Mouse (Mus musculus): ENCODE measurements around the gene Gm20388. TPM values are rescaled to one million over a fixed set of nuclear protein-coding genes. Genes with fewer than 3 reads are reported as not detected.
"Not testable (repeated sequence)": the region's sequence is repeated elsewhere in the genome, so short reads cannot be mapped to it uniquely, and the experiment has no call there.

Gm20388 gene
- polyA plus RNA-seq, 1 experiment from 2014 or later, result not detected

DNA sequence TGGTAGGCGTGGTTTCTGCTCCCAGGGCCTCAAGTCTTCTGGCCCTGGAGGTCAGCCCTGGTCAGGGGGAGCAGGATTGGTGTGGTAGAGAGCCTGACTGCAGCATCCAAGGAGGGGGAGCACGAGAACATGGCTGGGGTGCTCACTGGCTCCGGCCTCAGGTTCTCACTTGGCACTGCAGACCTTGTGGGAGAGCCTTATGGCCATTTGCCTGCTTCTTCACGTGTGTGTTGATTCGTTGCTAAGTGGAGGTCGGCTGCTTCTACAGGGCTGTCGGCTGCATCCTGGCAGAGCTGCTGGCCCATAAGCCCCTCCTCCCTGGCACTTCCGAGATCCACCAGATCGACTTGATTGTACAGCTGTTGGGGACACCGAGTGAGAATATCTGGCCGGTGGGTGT, 3319.7 kb downstream of the Gm20388 start:
- peaks cover 16% of the 10 kb centered on the region for H3K27me3 ChIP-seq (ENCODE audit: control insufficient read depth, insufficient read depth, low read length)
- not testable (repeated sequence) for H3K9me3 ChIP-seq (ENCODE audit: control insufficient read depth, low read length); DNase-seq (ENCODE audit: low spot score); H3K4me2 ChIP-seq (ENCODE audit: low read depth, severe bottlenecking); H3K27ac ChIP-seq (replicated peaks; ENCODE audit: low read depth, low read length); H3K9ac ChIP-seq (ENCODE audit: low read length); ATAC-seq (ENCODE audit: insufficient number of reproducible peaks, low FRiP score, low TSS enrichment, low read depth); H3K36me3 ChIP-seq (ENCODE audit: control insufficient read depth, insufficient read depth, low read length); H3K4me3 ChIP-seq (ENCODE audit: low read depth, low read length); H3K4me1 ChIP-seq (ENCODE audit: control insufficient read depth, insufficient read depth, low read length)
- 83% methylated on average over 9 of the region's 11 CpGs for WGBS

DNA sequence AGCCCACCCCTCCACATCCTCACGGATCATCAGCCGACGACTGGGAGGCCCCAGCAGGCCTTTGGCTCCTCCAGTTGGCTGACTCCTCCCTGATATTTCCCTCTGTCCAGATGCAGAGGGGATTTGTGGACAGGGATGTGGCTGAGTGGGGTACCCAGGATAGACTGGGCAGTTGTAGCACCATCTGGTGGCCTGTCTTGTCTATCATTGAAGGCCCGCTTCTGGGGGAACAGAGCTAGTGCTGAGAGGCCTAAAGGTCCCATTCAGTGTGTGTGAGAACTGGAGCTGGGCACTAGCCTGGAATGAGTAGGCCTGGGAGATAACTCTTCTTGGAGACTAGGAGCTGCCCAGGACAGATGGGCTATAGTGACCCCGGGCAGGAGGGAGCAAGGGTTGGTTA, 3321.1 kb downstream of the Gm20388 start:
- no peaks in the 10 kb centered on the region for H3K9me3 ChIP-seq (ENCODE audit: control insufficient read depth, low read length)
- peaks cover 22% of the 10 kb centered on the region for H3K27me3 ChIP-seq (ENCODE audit: control insufficient read depth, insufficient read depth, low read length)
- H3K4me3 ChIP-seq (ENCODE audit: low read depth, low read length), result no peak overlapping the region
- ATAC-seq (ENCODE audit: insufficient number of reproducible peaks, low FRiP score, low TSS enrichment, low read depth) (no peak), DNase-seq (ENCODE audit: low spot score) (no peak)
- no peak overlapping the region for H3K27ac ChIP-seq (replicated peaks; ENCODE audit: low read depth, low read length)
- no peak overlapping the region for H3K9ac ChIP-seq (ENCODE audit: low read length)
- 59% methylated on average over 5 of the region's 5 CpGs for WGBS
- H3K36me3 ChIP-seq (ENCODE audit: control insufficient read depth, insufficient read depth, low read length), result 0 out of 2 replicates have a peak, but pooled peaks cover 4% of the 10 kb centered on the region
- peaks cover 7% of the 10 kb centered on the region; the same call in 1 of the 2 replicates for H3K4me1 ChIP-seq (ENCODE audit: control insufficient read depth, insufficient read depth, low read length)
- no peak overlapping the region for H3K4me2 ChIP-seq (ENCODE audit: low read depth, severe bottlenecking)

DNA sequence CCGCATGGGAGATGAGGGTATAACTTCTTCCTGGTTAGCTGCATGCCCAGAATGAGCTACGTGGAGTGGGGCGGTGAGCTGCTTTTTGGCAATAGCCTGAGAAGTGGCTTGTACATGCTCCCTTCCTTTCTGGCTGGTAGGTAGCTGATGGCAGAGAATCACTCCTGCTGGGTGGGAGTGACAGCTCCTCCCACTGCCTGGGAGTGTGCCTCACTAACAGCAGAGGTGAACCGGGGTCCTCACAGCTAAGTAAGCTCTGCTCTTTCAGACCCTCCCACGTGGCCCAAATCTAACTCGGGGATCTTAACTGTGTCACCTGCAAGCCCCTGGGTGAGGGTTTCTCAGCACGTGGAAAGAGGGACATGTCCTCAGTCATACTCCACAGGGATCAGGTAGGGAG, 3321.9 kb downstream of the Gm20388 start:
- peaks cover 22% of the 10 kb centered on the region for H3K27me3 ChIP-seq (ENCODE audit: control insufficient read depth, insufficient read depth, low read length)
- ATAC-seq (ENCODE audit: insufficient number of reproducible peaks, low FRiP score, low TSS enrichment, low read depth) (no peak), DNase-seq (ENCODE audit: low spot score) (no peak)

DNA sequence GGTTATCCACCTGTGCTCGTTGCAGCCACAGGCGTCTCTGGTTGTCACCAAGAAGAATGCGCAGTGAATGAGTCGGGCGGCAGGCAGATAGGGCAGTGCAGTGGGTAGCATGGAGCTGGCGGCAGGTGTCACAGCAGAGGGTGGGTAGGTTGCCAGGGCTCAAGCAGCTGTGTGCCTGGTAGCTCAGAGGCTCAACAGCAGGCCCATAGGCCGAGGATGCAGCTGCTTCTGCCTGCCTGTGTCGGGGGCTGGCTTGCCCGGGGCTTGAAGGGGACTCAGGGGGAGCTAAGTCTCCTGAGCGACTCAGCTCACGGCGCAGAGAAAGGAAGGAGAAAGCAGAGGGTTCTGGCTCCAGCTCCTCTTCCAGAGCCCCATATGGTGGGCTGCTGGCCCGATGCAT, 3322.7 kb downstream of the Gm20388 start:
- no peak for ATAC-seq (ENCODE audit: insufficient number of reproducible peaks, low FRiP score, low TSS enrichment, low read depth)
- Histone ChIP-seq H3K4me2 (ENCODE audit: low read depth, severe bottlenecking) (no peak overlapping the region), H3K9ac (ENCODE audit: low read length) (no peak overlapping the region), H3K4me3 (ENCODE audit: low read depth, low read length) (no peak overlapping the region), H3K36me3 (ENCODE audit: control insufficient read depth, insufficient read depth, low read length) (0 out of 2 replicates have a peak, but pooled peaks cover 2% of the 10 kb centered on the region), H3K4me1 (ENCODE audit: control insufficient read depth, insufficient read depth, low read length) (peaks cover 7% of the 10 kb centered on the region; the same call in 1 of the 2 replicates), H3K9me3 (ENCODE audit: control insufficient read depth, low read length) (no peaks in the 10 kb centered on the region), H3K27ac (replicated peaks; ENCODE audit: low read depth, low read length) (no peak overlapping the region), H3K27me3 (ENCODE audit: control insufficient read depth, insufficient read depth, low read length) (peaks cover 22% of the 10 kb centered on the region)
- WGBS, result 63% methylated on average over 13 of the region's 13 CpGs
- no peak for DNase-seq (ENCODE audit: low spot score)

More for the DNA sequence above, 3321.9 kb downstream of the Gm20388 start:
- Histone ChIP-seq H3K9me3 (ENCODE audit: control insufficient read depth, low read length) (no peaks in the 10 kb centered on the region), H3K4me2 (ENCODE audit: low read depth, severe bottlenecking) (no peak overlapping the region), H3K4me3 (ENCODE audit: low read depth, low read length) (no peak overlapping the region), H3K9ac (ENCODE audit: low read length) (no peak overlapping the region), H3K27ac (replicated peaks; ENCODE audit: low read depth, low read length) (no peak overlapping the region), H3K36me3 (ENCODE audit: control insufficient read depth, insufficient read depth, low read length) (0 out of 2 replicates have a peak, but pooled peaks cover 4% of the 10 kb centered on the region), H3K4me1 (ENCODE audit: control insufficient read depth, insufficient read depth, low read length) (peaks cover 7% of the 10 kb centered on the region; the same call in 1 of the 2 replicates)
- WGBS, result 21% methylated on average over 7 of the region's 7 CpGs

DNA sequence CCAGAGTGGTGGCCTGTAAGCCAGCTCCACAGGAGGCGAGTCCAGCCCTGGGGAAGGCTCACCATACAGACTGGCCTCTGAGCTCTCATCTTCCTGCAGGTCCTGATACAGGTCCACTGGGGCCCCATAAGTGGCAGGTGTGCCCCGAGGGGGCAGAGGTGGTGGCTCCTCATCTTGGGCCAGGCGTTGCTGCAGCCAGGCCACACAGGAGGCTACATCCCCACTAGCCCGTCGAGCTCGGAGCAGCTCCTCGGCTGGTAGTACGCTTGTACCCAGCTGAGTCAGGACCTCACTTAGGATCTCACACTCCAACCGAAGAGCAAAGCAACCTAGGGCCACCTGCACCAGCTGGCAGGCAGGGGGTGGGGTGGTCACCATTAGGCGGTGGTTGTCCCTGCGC, 3323.1 kb downstream of the Gm20388 start:
- H3K9me3 ChIP-seq (ENCODE audit: control insufficient read depth, low read length), result no peaks in the 10 kb centered on the region
- WGBS, result 76% methylated on average over 11 of the region's 11 CpGs
- H3K4me1 ChIP-seq (ENCODE audit: control insufficient read depth, insufficient read depth, low read length), result peaks cover 7% of the 10 kb centered on the region; the same call in 1 of the 2 replicates
- peaks cover 22% of the 10 kb centered on the region for H3K27me3 ChIP-seq (ENCODE audit: control insufficient read depth, insufficient read depth, low read length)
- no peak overlapping the region for H3K4me3 ChIP-seq (ENCODE audit: low read depth, low read length)
- H3K4me2 ChIP-seq (ENCODE audit: low read depth, severe bottlenecking), result no peak overlapping the region
- no peak overlapping the region for H3K9ac ChIP-seq (ENCODE audit: low read length)
- no peaks in the 10 kb centered on the region for H3K36me3 ChIP-seq (ENCODE audit: control insufficient read depth, insufficient read depth, low read length)
- DNase-seq (ENCODE audit: low spot score), result no peak
- ATAC-seq (ENCODE audit: insufficient number of reproducible peaks, low FRiP score, low TSS enrichment, low read depth), result no peak
- no peak overlapping the region for H3K27ac ChIP-seq (replicated peaks; ENCODE audit: low read depth, low read length)

DNA sequence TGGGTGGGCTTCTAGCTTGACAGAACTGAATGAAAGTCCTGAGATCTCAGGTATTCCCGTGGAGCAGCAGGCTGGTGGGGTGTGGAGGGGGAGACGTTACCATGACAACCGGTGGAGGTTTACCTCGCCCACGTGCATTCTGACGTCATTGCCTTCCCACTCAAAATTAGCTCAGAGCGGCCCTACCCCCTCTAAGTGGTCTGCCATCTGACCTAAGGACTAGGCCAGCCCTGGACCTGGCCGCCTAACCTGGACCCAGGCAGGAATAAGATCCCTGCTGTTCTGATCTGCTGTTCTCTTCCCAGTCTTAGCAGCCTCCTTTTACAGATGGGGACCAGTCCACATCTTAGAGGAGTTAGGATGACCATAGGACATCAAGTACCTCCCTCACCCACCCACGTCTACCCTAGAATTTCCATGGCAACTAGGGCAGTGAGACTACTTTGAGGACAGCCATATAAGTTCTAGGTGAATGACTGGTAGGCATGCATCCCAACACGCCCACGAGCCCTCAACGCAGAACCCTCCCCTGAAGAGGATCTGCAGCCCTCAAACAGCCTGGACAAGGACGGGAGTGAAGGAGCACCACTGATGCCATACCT, 3324.4 kb downstream of the Gm20388 start:
- H3K4me3 ChIP-seq (ENCODE audit: low read depth, low read length), result peak overlapping the region; percentile 42
- H3K27me3 ChIP-seq (ENCODE audit: control insufficient read depth, insufficient read depth, low read length), result peaks cover 22% of the 10 kb centered on the region
- H3K4me1 ChIP-seq (ENCODE audit: control insufficient read depth, insufficient read depth, low read length), result peaks cover 7% of the 10 kb centered on the region; the same call in 1 of the 2 replicates
- ATAC-seq (ENCODE audit: insufficient number of reproducible peaks, low FRiP score, low TSS enrichment, low read depth) (no peak), DNase-seq (ENCODE audit: low spot score) (no peak)
- peak overlapping the region; percentile 24; the same call in 1 of the 2 replicates for H3K9ac ChIP-seq (ENCODE audit: low read length)
- no peaks in the 10 kb centered on the region for H3K9me3 ChIP-seq (ENCODE audit: control insufficient read depth, low read length)
- peak overlapping the region; percentile 80 for H3K4me2 ChIP-seq (ENCODE audit: low read depth, severe bottlenecking)
- no peak overlapping the region for H3K27ac ChIP-seq (replicated peaks; ENCODE audit: low read depth, low read length)
- no peaks in the 10 kb centered on the region for H3K36me3 ChIP-seq (ENCODE audit: control insufficient read depth, insufficient read depth, low read length)
- WGBS, result 37% methylated on average over 13 of the region's 13 CpGs

DNA sequence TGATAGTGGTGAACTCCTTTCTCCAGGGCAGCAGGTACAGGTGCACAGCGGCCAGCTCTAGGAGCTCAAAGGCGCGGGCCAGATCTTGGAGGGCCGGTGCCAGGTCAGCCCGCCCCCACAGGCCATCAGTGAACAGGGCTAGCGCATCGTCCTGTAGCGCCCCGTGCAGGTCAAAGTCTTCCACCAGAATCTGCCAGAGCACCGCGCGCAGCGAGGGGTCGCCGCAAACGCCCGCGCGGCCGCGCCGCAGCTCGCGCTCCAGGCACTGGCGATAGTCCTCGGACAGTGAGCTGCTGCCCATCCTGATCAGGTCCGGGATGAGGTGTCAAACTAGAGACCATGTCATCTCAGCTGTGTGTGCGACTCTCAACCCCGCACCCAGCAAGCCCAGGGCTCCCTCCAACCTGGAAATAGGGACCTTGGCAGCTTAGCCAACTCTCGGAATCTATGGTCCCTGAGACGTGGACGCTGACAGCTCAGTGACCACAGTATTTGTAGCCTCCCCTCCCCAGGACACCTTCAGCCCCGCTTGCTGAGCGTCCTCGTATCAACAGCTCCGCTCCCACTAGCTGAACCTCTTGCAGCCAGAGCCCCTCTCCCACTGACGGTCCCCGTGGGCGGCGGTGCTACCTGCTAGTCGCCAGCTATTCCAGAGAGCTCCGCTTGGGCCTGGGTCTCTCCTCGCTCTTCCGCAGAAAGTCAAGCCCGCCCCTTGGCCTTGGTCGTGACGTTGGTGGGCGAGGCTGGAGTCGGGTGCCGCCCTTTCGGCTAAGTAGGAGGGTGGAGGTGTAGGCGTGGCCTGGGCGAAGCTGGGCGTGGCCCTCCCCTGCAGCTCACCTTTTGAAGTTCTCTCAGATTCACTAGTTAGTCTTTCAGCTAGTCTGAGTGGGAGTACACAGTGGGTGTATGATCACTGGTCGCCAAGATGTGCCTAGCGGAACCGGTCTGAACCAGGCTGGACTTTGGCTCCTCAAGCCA, 3325.2 kb downstream of the Gm20388 start, which contains the start of gene Spata2l:
Spata2l (minus strand) TSS at position 714 of the 978 bp plus-strand sequence.
- WGBS, result 2% methylated on average over 57 of the region's 57 CpGs
- ATAC-seq (ENCODE audit: insufficient number of reproducible peaks, low FRiP score, low TSS enrichment, low read depth), result peak; percentile 80
- Histone ChIP-seq H3K9ac (ENCODE audit: low read length) (peak within 1 kb of the TSS; percentile 24; the same call in 1 of the 2 replicates), H3K27ac (replicated peaks; ENCODE audit: low read depth, low read length) (no peak within 1 kb of the TSS), H3K4me2 (ENCODE audit: low read depth, severe bottlenecking) (peak within 1 kb of the TSS; percentile 80), H3K4me3 (ENCODE audit: low read depth, low read length) (peak within 1 kb of the TSS; percentile 42), H3K4me1 (ENCODE audit: control insufficient read depth, insufficient read depth, low read length) (peaks cover 7% of the 10 kb centered on the region; the same call in 1 of the 2 replicates), H3K9me3 (ENCODE audit: control insufficient read depth, low read length) (no peaks in the 10 kb centered on the region), H3K36me3 (ENCODE audit: control insufficient read depth, insufficient read depth, low read length) (no peaks in the 10 kb centered on the region), H3K27me3 (ENCODE audit: control insufficient read depth, insufficient read depth, low read length) (peaks cover 22% of the 10 kb centered on the region)
- peak; percentile 91 for DNase-seq (ENCODE audit: low spot score)

DNA sequence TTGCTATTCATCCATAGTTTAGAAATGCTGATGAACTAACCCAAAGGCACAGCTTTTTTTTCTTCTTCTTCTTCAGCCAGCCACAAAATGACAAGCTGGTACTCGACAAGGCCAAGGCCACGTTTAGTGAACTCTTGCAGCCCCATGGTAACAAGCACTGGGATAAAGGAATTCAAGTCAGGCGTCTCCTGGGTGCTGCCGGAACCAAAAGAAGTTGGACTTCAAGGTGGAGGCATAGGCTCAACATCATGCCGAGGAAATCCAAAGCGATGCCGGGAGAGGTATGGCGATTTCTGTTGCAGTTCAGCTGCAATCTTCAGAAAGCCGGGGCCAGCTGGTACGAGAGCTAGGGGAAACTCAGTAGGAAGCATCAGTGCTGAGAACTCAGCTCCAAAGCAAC, 3328.8 kb downstream of the Gm20388 start:
- DNase-seq (ENCODE audit: low spot score) (no peak), ATAC-seq (ENCODE audit: insufficient number of reproducible peaks, low FRiP score, low TSS enrichment, low read depth) (no peak)
- peaks cover 7% of the 10 kb centered on the region; the same call in 1 of the 2 replicates for H3K4me1 ChIP-seq (ENCODE audit: control insufficient read depth, insufficient read depth, low read length)
- WGBS, result 90% methylated on average over 10 of the region's 10 CpGs
- H3K9ac ChIP-seq (ENCODE audit: low read length), result no peak overlapping the region
- no peak overlapping the region for H3K27ac ChIP-seq (replicated peaks; ENCODE audit: low read depth, low read length)
- peaks cover 15% of the 10 kb centered on the region for H3K27me3 ChIP-seq (ENCODE audit: control insufficient read depth, insufficient read depth, low read length)
- H3K36me3 ChIP-seq (ENCODE audit: control insufficient read depth, insufficient read depth, low read length), result peaks cover 3% of the 10 kb centered on the region; the same call in 1 of the 2 replicates
- H3K4me3 ChIP-seq (ENCODE audit: low read depth, low read length), result no peak overlapping the region
- no peak overlapping the region for H3K4me2 ChIP-seq (ENCODE audit: low read depth, severe bottlenecking)
- H3K9me3 ChIP-seq (ENCODE audit: control insufficient read depth, low read length), result no peaks in the 10 kb centered on the region
